Mouse (Mus musculus): ENCODE data around the gene Gm42906.

The Gm42906 gene

GRCm38 (mm10) chr5:151020831-151021230 is 407.1 kb downstream of the Gm42906 start:
- no peak for DNase-seq (ENCODE audit: low read depth, low spot score)

DNA sequence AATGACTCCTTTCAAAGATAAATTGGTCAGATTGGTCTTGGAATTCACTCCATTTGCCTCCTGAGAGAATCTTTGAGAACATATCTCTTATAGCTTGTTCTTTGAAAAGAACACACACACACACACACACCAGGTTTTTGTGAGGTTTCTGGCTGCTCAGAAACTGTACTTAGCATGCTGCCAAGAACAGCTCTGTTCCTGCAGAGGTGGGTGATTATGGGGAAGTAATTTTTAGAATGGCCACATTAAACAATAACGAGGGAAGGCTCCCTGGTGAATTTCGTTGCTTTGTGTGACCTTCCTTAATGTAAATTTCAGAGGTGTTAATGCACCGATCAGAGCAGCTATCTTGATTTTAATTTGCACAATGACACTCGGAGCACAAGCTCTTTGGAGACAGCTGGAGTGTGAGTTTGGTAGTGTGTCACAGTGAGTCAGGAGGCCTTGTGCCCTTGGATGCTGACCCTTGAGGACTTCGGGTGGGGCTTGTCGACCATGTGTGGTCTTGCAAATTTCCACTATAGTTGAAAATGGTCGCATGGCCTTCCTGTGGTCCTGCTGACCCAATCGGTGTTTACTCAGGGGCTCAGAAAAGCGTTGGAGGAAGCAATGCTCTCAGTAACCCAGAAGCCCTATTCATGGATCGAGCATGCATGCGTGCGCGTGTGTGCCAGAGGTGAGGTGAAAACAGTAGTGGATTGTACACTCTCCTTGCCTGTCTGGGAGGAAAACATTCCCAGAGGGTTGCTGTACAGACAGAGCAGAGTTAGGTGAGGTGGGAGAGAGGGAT is 407.7 kb downstream of the Gm42906 start:
- no peak for DNase-seq (ENCODE audit: low read depth, low spot score)
- no peaks in the 10 kb centered on the region for H3K36me3 ChIP-seq (ENCODE audit: control insufficient read depth, insufficient read depth, low read length, poor library complexity, severe bottlenecking)
- no peaks in the 10 kb centered on the region for H3K27me3 ChIP-seq (ENCODE audit: control insufficient read depth, insufficient read depth, low read length, poor library complexity, severe bottlenecking)

More at GRCm38 (mm10) chr5:151020831-151021230, 407.1 kb downstream of the Gm42906 start:
- Histone ChIP-seq H3K27me3 (ENCODE audit: control insufficient read depth, insufficient read depth, low read length, poor library complexity, severe bottlenecking) (no peaks in the 10 kb centered on the region), H3K36me3 (ENCODE audit: control insufficient read depth, insufficient read depth, low read length, poor library complexity, severe bottlenecking) (no peaks in the 10 kb centered on the region)

DNA sequence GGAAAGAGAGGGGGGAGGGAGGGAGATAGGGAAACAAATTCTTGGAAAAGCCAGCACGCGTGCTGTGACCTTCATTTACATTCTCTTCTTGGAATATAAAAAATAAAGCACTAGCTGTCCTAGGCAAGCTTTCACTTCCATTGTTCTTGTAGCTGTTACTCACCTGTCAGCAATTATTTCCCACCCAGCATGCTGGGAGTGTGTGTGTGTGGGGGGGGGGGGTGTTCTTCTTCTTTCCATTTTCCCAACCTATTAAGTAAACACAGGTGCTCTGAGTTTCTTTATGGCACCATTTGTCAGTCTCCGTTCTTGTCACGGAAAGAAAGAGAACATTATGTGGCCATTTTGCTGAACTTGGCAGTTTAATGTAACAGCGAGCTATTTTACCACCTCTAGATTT is 409.0 kb downstream of the Gm42906 start:
- Histone ChIP-seq H3K36me3 (ENCODE audit: control insufficient read depth, insufficient read depth, low read length, poor library complexity, severe bottlenecking) (no peaks in the 10 kb centered on the region), H3K27me3 (ENCODE audit: control insufficient read depth, insufficient read depth, low read length, poor library complexity, severe bottlenecking) (no peaks in the 10 kb centered on the region)

DNA sequence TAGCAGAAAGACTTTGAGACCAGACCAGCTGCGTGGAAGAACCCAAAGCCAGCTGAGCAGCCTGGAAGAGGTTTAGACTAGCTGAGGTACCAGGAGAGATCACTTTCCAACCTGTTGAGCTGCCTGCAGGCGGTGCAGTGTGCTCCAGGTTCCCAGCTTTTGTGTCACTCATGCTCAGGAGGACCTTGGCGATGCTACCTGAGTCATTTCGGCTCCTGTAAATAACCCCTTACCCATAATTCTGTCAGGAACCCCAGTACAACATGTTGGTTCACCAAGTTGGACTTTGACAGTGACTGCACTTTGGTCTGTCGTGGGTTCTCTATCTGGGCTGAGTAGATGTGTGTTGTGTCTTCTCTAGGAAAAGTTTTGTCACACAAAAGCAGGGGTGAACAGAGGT is 409.5 kb downstream of the Gm42906 start:
- H3K27me3 ChIP-seq (ENCODE audit: control insufficient read depth, insufficient read depth, low read length, poor library complexity, severe bottlenecking): no peaks in the 10 kb centered on the region
- DNase-seq (ENCODE audit: low read depth, low spot score): no peak
- H3K36me3 ChIP-seq (ENCODE audit: control insufficient read depth, insufficient read depth, low read length, poor library complexity, severe bottlenecking): no peaks in the 10 kb centered on the region

More for the DNA sequence above, 409.0 kb downstream of the Gm42906 start:
- no peak for DNase-seq (ENCODE audit: low read depth, low spot score)

All from splenic B cell, adult 2 months (primary cell).